Mouse (Mus musculus): ENCODE measurements around the gene Pde4a.
A peak's percentile ranks its signal among the peaks of the same experiment; 100 is the strongest.

- TF ChIP-seq CTCF (IDR thresholded peaks at IDR 0.05; ENCODE audit: insufficient read depth, low read length) (peak; percentile 84), POLR2A (IDR thresholded peaks at IDR 0.05; ENCODE audit: borderline replicate concordance, extremely low read depth, low read depth, low read length) (peak; percentile 55; the same call in 1 of the 2 replicates)
Measured at GRCm38 (mm10) chr9:21168161-21169123, 2.9 kb downstream of the Pde4a start.

Measured in lung, adult 2 months (tissue).